In the genomic region with DNA sequence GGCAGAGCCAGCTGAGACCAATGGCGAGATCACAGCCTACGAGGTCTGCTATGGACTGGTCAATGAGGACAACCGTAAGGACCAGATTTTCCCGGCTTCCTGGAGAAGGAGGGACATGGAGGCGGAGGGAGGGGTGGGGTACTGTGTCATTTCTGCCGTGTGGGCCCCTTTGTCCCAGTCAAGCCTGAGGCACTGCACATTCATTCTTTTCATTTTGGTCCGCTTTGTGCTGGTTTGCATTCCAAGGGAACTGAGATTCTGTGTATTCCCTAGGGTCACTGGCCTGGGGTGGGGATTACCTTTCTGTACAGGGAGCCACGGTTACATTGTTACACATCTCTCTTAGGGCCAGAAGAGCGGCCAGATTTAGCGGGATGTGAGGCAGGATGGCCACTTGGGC, we compare ENCODE assay signal across 20 mouse cellular contexts. TPM values are rescaled to one million over a fixed set of nuclear protein-coding genes. Genes with fewer than 3 reads are reported as not detected.
DNase-seq lines count a peak whose midpoint lies in the region; ATAC-seq lines count a peak whose summit lies in the region.
"Had no signal": no experiment of that assay in that cellular context is flagged by ENCODE, and none has a peak within 500 bp of the region (broad histone marks: within the 10 kb centered on the region; RNA-seq: fewer than 3 reads in every experiment).

No protein-coding gene starts in this region.

- no peak overlapping the region for H3K4me2 ChIP-seq in heart, embryonic 11.5 days
- no peak overlapping the region for H3K4me2 ChIP-seq in midbrain, embryonic 13.5 days (replicated peaks)
- H3K4me2 ChIP-seq in midbrain, embryonic 16.5 days (ENCODE audit: low read length) = no peak overlapping the region
- H3K4me2 ChIP-seq in embryonic facial prominence, embryonic 14.5 days (ENCODE audit: low read depth, low read length) = no peak overlapping the region
- H3K4me2 ChIP-seq: limb, embryonic 12.5 days; liver, embryonic 12.5 days; lung, embryonic 15.5 days had no signal

- no peak for ATAC-seq in heart, embryonic 11.5 days (replicated peaks; ENCODE audit: insufficient number of reproducible peaks, low FRiP score, low TSS enrichment)
- peak; percentile 24; the same call in 1 of the 2 replicates for ATAC-seq in midbrain, embryonic 13.5 days
- ATAC-seq in midbrain, embryonic 16.5 days = no peak
- ATAC-seq in embryonic facial prominence, embryonic 14.5 days (ENCODE audit: low read depth) = no peak
- ATAC-seq: forebrain, postnatal 0 days; hindbrain, embryonic 16.5 days; intestine, embryonic 16.5 days; liver, embryonic 12.5 days had no signal

- 61% methylated on average over 10 of the region's 10 CpGs for WGBS in heart, embryonic 11.5 days (ENCODE audit: insufficient replicate concordance)
- 31% methylated on average over 10 of the region's 10 CpGs for WGBS in midbrain, embryonic 13.5 days
- 22% methylated on average over 10 of the region's 10 CpGs for WGBS in midbrain, embryonic 16.5 days
- 26% methylated on average over 9 of the region's 10 CpGs for WGBS in embryonic facial prominence, embryonic 14.5 days

- peaks cover 10% of the 10 kb centered on the region; the same call in 1 of the 2 replicates for H3K27me3 ChIP-seq in heart, embryonic 11.5 days (ENCODE audit: control insufficient read depth, insufficient read depth, low read length)
- peaks cover 7% of the 10 kb centered on the region; the same call in 1 of the 2 replicates for H3K27me3 ChIP-seq in midbrain, embryonic 13.5 days
- H3K27me3 ChIP-seq in midbrain, embryonic 16.5 days (ENCODE audit: control insufficient read depth, insufficient read depth, low read depth, low read length) = no peaks in the 10 kb centered on the region
- no peaks in the 10 kb centered on the region for H3K27me3 ChIP-seq in embryonic facial prominence, embryonic 14.5 days (replicated peaks; ENCODE audit: control insufficient read depth, insufficient read depth, low read length)

- DNase-seq in heart, postnatal 25 days (ENCODE audit: low spot score) = no peak
- DNase-seq in Muller cell, postnatal 12 days (ENCODE audit: inconsistent ontology term) = peak; percentile 54
- DNase-seq in embryonic facial prominence, embryonic 14.5 days (ENCODE audit: low spot score) = peak; percentile 18
- no peak for DNase-seq in thymus, postnatal 36 days
- DNase-seq: cerebellum, adult 9-10 months; forebrain, postnatal 0 days; gastrocnemius, postnatal 36 days; heart, postnatal 10 days; kidney, postnatal 10 days; lung, postnatal 4 days; retina, postnatal 1 day had no signal

- H3K9ac ChIP-seq in heart, embryonic 11.5 days (ENCODE audit: low read depth, low read length) = 0 out of 2 replicates have a peak overlapping the region, but pooled peaks have one; percentile 28
- no peak overlapping the region for H3K9ac ChIP-seq in midbrain, embryonic 13.5 days (replicated peaks)
- H3K9ac ChIP-seq in midbrain, embryonic 16.5 days (ENCODE audit: low read depth, low read length) = no peak overlapping the region
- no peak overlapping the region for H3K9ac ChIP-seq in embryonic facial prominence, embryonic 14.5 days (ENCODE audit: low read depth, low read length)
- H3K9ac ChIP-seq: forebrain, postnatal 0 days; limb, embryonic 12.5 days; liver, embryonic 12.5 days; lung, embryonic 15.5 days had no signal

- no peak overlapping the region for H3K27ac ChIP-seq in heart, embryonic 11.5 days (ENCODE audit: low read depth, low read length)
- no peak overlapping the region for H3K27ac ChIP-seq in midbrain, embryonic 13.5 days
- no peak overlapping the region for H3K27ac ChIP-seq in midbrain, embryonic 16.5 days (ENCODE audit: low read length)
- H3K27ac ChIP-seq in embryonic facial prominence, embryonic 14.5 days (replicated peaks; ENCODE audit: low read depth, low read length) = no peak overlapping the region
- H3K27ac ChIP-seq: heart, embryonic 10.5 days; limb, embryonic 12.5 days; liver, embryonic 12.5 days; lung, embryonic 15.5 days had no signal

- peaks cover 14% of the 10 kb centered on the region for H3K4me1 ChIP-seq in heart, embryonic 11.5 days (ENCODE audit: control insufficient read depth, insufficient read depth, low read length)
- peaks cover 19% of the 10 kb centered on the region for H3K4me1 ChIP-seq in midbrain, embryonic 13.5 days (replicated peaks)
- peaks cover 15% of the 10 kb centered on the region for H3K4me1 ChIP-seq in midbrain, embryonic 16.5 days (ENCODE audit: control insufficient read depth, insufficient read depth, low read length)
- peaks cover 5% of the 10 kb centered on the region for H3K4me1 ChIP-seq in embryonic facial prominence, embryonic 14.5 days (ENCODE audit: control insufficient read depth, insufficient read depth, low read length)

- no peaks in the 10 kb centered on the region for H3K36me3 ChIP-seq in heart, embryonic 11.5 days (ENCODE audit: control insufficient read depth, insufficient read depth, low read length)
- no peaks in the 10 kb centered on the region for H3K36me3 ChIP-seq in midbrain, embryonic 13.5 days
- no peaks in the 10 kb centered on the region for H3K36me3 ChIP-seq in midbrain, embryonic 16.5 days (ENCODE audit: control insufficient read depth, insufficient read depth, low read length)
- no peaks in the 10 kb centered on the region for H3K36me3 ChIP-seq in embryonic facial prominence, embryonic 14.5 days (ENCODE audit: control insufficient read depth, insufficient read depth, low read length)
- H3K36me3 ChIP-seq: heart, embryonic 10.5 days; limb, embryonic 12.5 days; liver, embryonic 12.5 days; lung, embryonic 15.5 days had no signal

- no peaks in the 10 kb centered on the region for H3K9me3 ChIP-seq in heart, embryonic 11.5 days (replicated peaks; ENCODE audit: control insufficient read depth, low read length)
- no peaks in the 10 kb centered on the region for H3K9me3 ChIP-seq in midbrain, embryonic 13.5 days
- H3K9me3 ChIP-seq in midbrain, embryonic 16.5 days (replicated peaks; ENCODE audit: control insufficient read depth, low read length, poor library complexity, severe bottlenecking) = no peaks in the 10 kb centered on the region
- no peaks in the 10 kb centered on the region for H3K9me3 ChIP-seq in embryonic facial prominence, embryonic 14.5 days (ENCODE audit: control insufficient read depth, low read length)
- H3K9me3 ChIP-seq: heart, embryonic 10.5 days; liver, embryonic 12.5 days; lung, embryonic 15.5 days had no signal

- H3K4me3 ChIP-seq in heart, embryonic 11.5 days (ENCODE audit: low read depth, low read length) = no peak overlapping the region
- no peak overlapping the region for H3K4me3 ChIP-seq in midbrain, embryonic 13.5 days (replicated peaks)
- no peak overlapping the region for H3K4me3 ChIP-seq in midbrain, embryonic 16.5 days (ENCODE audit: low read depth, low read length)
- no peak overlapping the region for H3K4me3 ChIP-seq in embryonic facial prominence, embryonic 14.5 days (ENCODE audit: low read depth, low read length)
- H3K4me3 ChIP-seq: heart, embryonic 10.5 days; limb, embryonic 12.5 days; liver, embryonic 12.5 days; lung, embryonic 15.5 days had no signal

- intact Hi-C loops in heart, postnatal 25 days (cut with DNase I) = no loop called here

RNA-seq across cellular contexts. Expression of gene Galk1, which starts 11.9 kb away (rescaled TPM):
- 137 and 151 TPM in 2 replicates for polyA plus RNA-seq in heart, embryonic 11.5 days (2014; fragmentation: Nextera tagmentation; extraction: Ambion mirVana)
- 10 to 100 TPM; 13.9 to 16.0 TPM for total RNA-seq in heart, postnatal 25 days (2021)
- 49.2 and 58.9 TPM in 2 replicates for polyA plus RNA-seq in midbrain, embryonic 13.5 days (2015; fragmentation: Nextera tagmentation; extraction: Ambion mirVana)
- 57.2 and 64.1 TPM in 2 replicates for polyA plus RNA-seq in midbrain, embryonic 16.5 days (2015; fragmentation: Nextera tagmentation; extraction: Ambion mirVana)
- 140 and 164 TPM in 2 replicates for polyA plus RNA-seq in embryonic facial prominence, embryonic 14.5 days (2014; fragmentation: Nextera tagmentation; extraction: Ambion mirVana)

RNA-seq across cellular contexts. Expression of gene Itgb4, which starts 26.1 kb away (rescaled TPM):
- 0.51 and 0.80 TPM in 2 replicates for polyA plus RNA-seq in heart, embryonic 11.5 days (2014; fragmentation: Nextera tagmentation; extraction: Ambion mirVana)
- 1 to 10 TPM; 3.5 to 4.0 TPM for total RNA-seq in heart, postnatal 25 days (2021)
- polyA plus RNA-seq in midbrain, embryonic 13.5 days (2015; fragmentation: Nextera tagmentation; extraction: Ambion mirVana) = 0.15 and 0.43 TPM in 2 replicates
- polyA plus RNA-seq in midbrain, embryonic 16.5 days (2015; fragmentation: Nextera tagmentation; extraction: Ambion mirVana) = 0.57 and 0.64 TPM in 2 replicates
- 10.7 and 11.0 TPM in 2 replicates for polyA plus RNA-seq in embryonic facial prominence, embryonic 14.5 days (2014; fragmentation: Nextera tagmentation; extraction: Ambion mirVana)

RNA-seq across cellular contexts. Expression of gene H3f3b, which starts 27.2 kb away (rescaled TPM):
- polyA plus RNA-seq in heart, embryonic 11.5 days (2014; fragmentation: Nextera tagmentation; extraction: Ambion mirVana) = 734 and 757 TPM in 2 replicates
- 100 to 1,000 TPM; 128 to 130 TPM for total RNA-seq in heart, postnatal 25 days (2021)
- polyA plus RNA-seq in midbrain, embryonic 13.5 days (2015; fragmentation: Nextera tagmentation; extraction: Ambion mirVana) = 2,611 and 2,977 TPM in 2 replicates
- polyA plus RNA-seq in midbrain, embryonic 16.5 days (2015; fragmentation: Nextera tagmentation; extraction: Ambion mirVana) = 2,051 and 2,173 TPM in 2 replicates
- 1,358 and 1,723 TPM in 2 replicates for polyA plus RNA-seq in embryonic facial prominence, embryonic 14.5 days (2014; fragmentation: Nextera tagmentation; extraction: Ambion mirVana)

RNA-seq across cellular contexts. Expression of gene Unk, which starts 29.5 kb away (rescaled TPM):
- 18.7 and 20.0 TPM in 2 replicates for polyA plus RNA-seq in heart, embryonic 11.5 days (2014; fragmentation: Nextera tagmentation; extraction: Ambion mirVana)
- 1 to 10 TPM; 8.4 to 9.0 TPM for total RNA-seq in heart, postnatal 25 days (2021)
- polyA plus RNA-seq in midbrain, embryonic 13.5 days (2015; fragmentation: Nextera tagmentation; extraction: Ambion mirVana) = 41.1 and 43.7 TPM in 2 replicates
- 36.4 and 36.6 TPM in 2 replicates for polyA plus RNA-seq in midbrain, embryonic 16.5 days (2015; fragmentation: Nextera tagmentation; extraction: Ambion mirVana)
- polyA plus RNA-seq in embryonic facial prominence, embryonic 14.5 days (2014; fragmentation: Nextera tagmentation; extraction: Ambion mirVana) = 25.1 and 30.3 TPM in 2 replicates

Comparison
In these comparisons a context has a peak if more than half of its experiments do, and no peak if none do; other contexts are left out.
1. DNase-seq: peak in Muller cell, postnatal 12 days (single experiment) and embryonic facial prominence, embryonic 14.5 days (single experiment); none in heart, postnatal 25 days (single experiment) and thymus, postnatal 36 days (0 of 2).